Mouse (Mus musculus) bone marrow macrophage, adult 2 months (primary cell): Measurements from ENCODE around the gene Samd5.

Experiments
- CTCF ChIP-seq: IDR thresholded peaks from 2 replicates; pipeline ENCODE4 v1.5.1; 2012; ENCODE audit warnings: low read depth, mild to moderate bottlenecking, low read length, moderate library complexity
- POLR2A ChIP-seq: IDR thresholded peaks from 2 replicates; pipeline ENCODE4 v1.6.1; 2012; ENCODE audit warnings: mild to moderate bottlenecking, low read depth, low read length, borderline replicate concordance

- TF ChIP-seq CTCF (no peak), POLR2A (no peak)
Measured at GRCm38 (mm10) chr10:9704956-9705355, 29.9 kb upstream of the Samd5 start.
